Mouse (Mus musculus): ENCODE measurements around the gene Pilrb1.

GRCm38 (mm10) chr5:137892954-137893353, 35.0 kb upstream of the Pilrb1 start:
- peak; percentile 38; the same call in 1 of the 2 replicates for TF ChIP-seq CTCF (IDR thresholded peaks at IDR 0.05; ENCODE audit: low read depth, low read length)
- no peak for TF ChIP-seq POLR2A (IDR thresholded peaks at IDR 0.05; ENCODE audit: extremely low read depth, insufficient read depth, low read length)

All from liver, adult 2 months (tissue).